Mouse (Mus musculus): ENCODE measurements around the gene Mrpl30.

The Mrpl30 gene

DNA sequence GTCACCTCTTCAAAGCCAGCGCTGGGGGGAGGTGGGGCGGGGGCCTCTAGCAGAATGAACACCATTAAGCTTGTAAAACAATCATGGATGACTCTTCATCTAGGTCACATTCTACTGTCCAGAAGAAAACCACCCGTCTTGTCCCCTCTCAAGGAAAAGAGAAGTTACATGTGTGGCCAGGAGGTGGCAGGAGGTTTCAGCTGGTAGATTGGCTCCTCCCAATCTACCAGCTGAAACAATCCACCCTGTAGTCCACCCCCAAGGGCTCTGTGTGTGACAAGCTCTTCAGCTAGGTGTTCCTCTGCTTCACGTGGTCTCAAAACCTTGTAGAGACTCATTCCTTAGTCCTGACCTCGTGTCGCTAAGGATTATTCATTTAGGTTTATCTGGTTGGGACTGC lies 12.9 kb downstream of the Mrpl30 start:
- DNase-seq, result peak; percentile 34

DNA sequence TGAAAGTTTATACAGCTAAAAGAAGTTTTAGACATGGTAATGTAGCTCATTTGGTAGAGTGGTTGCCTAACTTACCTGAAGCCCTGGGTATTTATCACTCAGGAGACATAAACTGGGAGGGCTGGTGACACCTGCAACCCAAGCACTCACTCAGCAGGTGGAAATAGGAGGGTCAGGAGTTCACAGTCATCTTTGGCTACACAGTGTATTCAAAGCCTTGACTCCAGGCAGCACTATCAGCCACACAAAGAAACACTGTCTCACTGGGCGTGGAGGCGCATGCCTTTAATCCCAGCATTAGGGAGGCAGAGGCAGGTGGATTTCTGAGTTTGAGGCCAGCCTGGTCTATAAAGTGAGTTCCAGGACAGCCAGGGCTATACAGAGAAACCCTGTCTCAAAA lies 22.5 kb downstream of the Mrpl30 start:
- DNase-seq, result no peak

- no peak for DNase-seq
These were observed 26.1 kb downstream of the Mrpl30 start, which contains the start of gene Lyg2 for GRCm38 (mm10) chr1:37916393-37916792. Gene Lyg2 (minus strand): TSS chr1:37916493.

- DNase-seq, result no peak
These were observed 27.4 kb downstream of the Mrpl30 start for GRCm38 (mm10) chr1:37917666-37918065.

DNA sequence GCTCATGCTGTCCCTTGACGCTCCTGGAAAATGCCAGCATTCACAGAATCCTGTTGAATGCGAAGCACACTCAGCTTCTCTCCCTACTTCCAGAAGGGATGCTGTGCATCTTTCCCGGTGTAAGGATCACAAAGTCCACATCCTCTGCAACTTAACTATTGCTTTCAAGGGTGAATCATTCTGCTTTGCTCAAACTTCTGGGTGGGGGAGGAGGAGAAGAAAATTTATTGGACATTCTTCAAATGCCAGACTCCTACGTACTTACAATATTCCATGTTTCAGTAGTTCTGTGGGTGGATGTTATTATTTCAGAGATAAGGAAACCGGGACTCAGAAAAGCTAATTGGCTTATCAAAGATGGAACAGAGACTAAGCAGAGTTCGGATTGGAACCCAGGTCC lies 27.8 kb downstream of the Mrpl30 start:
- DNase-seq, result no peak

DNA sequence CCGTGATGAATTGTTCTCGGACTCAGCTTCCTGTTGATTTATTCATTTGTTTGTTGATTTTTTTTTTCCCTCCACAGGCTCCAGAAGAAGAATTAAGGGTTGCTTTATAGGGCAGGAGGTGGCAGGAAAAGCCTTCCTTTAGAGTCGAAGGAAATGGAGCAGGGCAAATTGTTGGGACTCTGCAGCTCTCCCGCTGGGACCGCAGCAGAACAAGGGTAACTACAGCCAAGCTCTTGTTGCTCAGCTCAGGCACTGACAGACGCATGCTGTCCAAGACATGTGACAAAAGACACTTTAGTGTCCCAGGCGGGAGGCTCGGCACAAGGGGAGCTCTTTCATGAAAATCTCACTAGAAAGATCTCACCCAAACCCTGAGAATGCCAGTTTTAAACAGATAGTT lies 32.3 kb downstream of the Mrpl30 start:
- no peak for DNase-seq

- DNase-seq, result no peak
These were observed 35.7 kb downstream of the Mrpl30 start for GRCm38 (mm10) chr1:37925971-37926370.

DNA sequence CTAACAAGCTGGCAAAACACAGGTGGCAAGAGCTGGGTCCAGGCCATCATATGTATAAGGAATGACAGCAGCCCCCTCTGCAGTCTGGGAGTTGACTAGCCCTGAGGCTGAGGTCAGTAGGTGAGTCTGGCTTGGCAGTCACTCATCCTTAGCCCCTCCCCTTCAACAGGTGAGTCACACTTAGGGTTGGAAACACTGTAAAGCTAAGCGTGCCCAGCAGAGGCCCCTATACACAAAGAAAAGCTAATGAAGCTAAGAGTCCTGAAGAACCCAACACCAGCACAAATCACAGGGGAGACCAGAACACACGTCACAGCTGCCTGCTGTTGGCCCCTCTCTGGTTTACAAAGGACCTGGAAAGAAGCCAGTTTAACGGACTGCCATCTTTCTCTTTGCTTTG lies 41.5 kb downstream of the Mrpl30 start:
- peak; percentile 28 for DNase-seq
